Mouse (Mus musculus): ENCODE measurements around the gene Pak1. TPM values are rescaled to one million over a fixed set of nuclear protein-coding genes. Genes with fewer than 3 reads are reported as not detected.
A peak's percentile ranks its signal among the peaks of the same experiment; 100 is the strongest.
"Not testable (repeated sequence)": the region's sequence is repeated elsewhere in the genome, so short reads cannot be mapped to it uniquely, and the experiment has no call there.

The Pak1 gene
- polyA plus RNA-seq, 1 experiment from 2014 or later = 148 TPM

GRCm38 (mm10) chr7:97838574-97838973 is 50.2 kb downstream of the Pak1 start:
- no peak for ATAC-seq
- Histone ChIP-seq H3K9me3 (replicated peaks; ENCODE audit: control insufficient read depth, low read length, poor library complexity, severe bottlenecking) (no peaks in the 10 kb centered on the region), H3K4me3 (ENCODE audit: low read depth, low read length) (no peak overlapping the region), H3K27me3 (ENCODE audit: control insufficient read depth, insufficient read depth, low read depth, low read length) (no peaks in the 10 kb centered on the region), H3K4me2 (ENCODE audit: low read length) (no peak overlapping the region), H3K4me1 (ENCODE audit: control insufficient read depth, insufficient read depth, low read length) (peaks cover 4% of the 10 kb centered on the region; the same call in 1 of the 2 replicates), H3K27ac (ENCODE audit: low read length) (no peak overlapping the region), H3K36me3 (ENCODE audit: control insufficient read depth, insufficient read depth, low read length) (no peaks in the 10 kb centered on the region), H3K9ac (ENCODE audit: low read depth, low read length) (no peak overlapping the region)

- Histone ChIP-seq H3K4me3 (ENCODE audit: low read depth, low read length) (no peak overlapping the region), H3K27ac (ENCODE audit: low read length) (no peak overlapping the region), H3K9me3 (replicated peaks; ENCODE audit: control insufficient read depth, low read length, poor library complexity, severe bottlenecking) (no peaks in the 10 kb centered on the region), H3K9ac (ENCODE audit: low read depth, low read length) (no peak overlapping the region), H3K27me3 (ENCODE audit: control insufficient read depth, insufficient read depth, low read depth, low read length) (no peaks in the 10 kb centered on the region), H3K4me2 (ENCODE audit: low read length) (no peak overlapping the region), H3K4me1 (ENCODE audit: control insufficient read depth, insufficient read depth, low read length) (peaks cover 24% of the 10 kb centered on the region), H3K36me3 (ENCODE audit: control insufficient read depth, insufficient read depth, low read length) (no peaks in the 10 kb centered on the region)
- WGBS = 87% methylated on average over 5 of the region's 5 CpGs
- no peak for ATAC-seq
Observed at GRCm38 (mm10) chr7:97841311-97841710, 53.0 kb downstream of the Pak1 start.

GRCm38 (mm10) chr7:97842332-97842731 is 54.0 kb downstream of the Pak1 start:
- H3K27me3 ChIP-seq (ENCODE audit: control insufficient read depth, insufficient read depth, low read depth, low read length) = no peaks in the 10 kb centered on the region
- H3K4me2 ChIP-seq (ENCODE audit: low read length) = peak overlapping the region; percentile 69
- peaks cover 29% of the 10 kb centered on the region for H3K4me1 ChIP-seq (ENCODE audit: control insufficient read depth, insufficient read depth, low read length)
- H3K36me3 ChIP-seq (ENCODE audit: control insufficient read depth, insufficient read depth, low read length) = no peaks in the 10 kb centered on the region
- peak; percentile 36 for ATAC-seq
- H3K9me3 ChIP-seq (replicated peaks; ENCODE audit: control insufficient read depth, low read length, poor library complexity, severe bottlenecking) = no peaks in the 10 kb centered on the region
- 50% methylated on average over 2 of the region's 2 CpGs for WGBS
- peak overlapping the region; percentile 92 for H3K27ac ChIP-seq (ENCODE audit: low read length)
- peak overlapping the region; percentile 57 for H3K4me3 ChIP-seq (ENCODE audit: low read depth, low read length)
- H3K9ac ChIP-seq (ENCODE audit: low read depth, low read length) = peak overlapping the region; percentile 82

GRCm38 (mm10) chr7:97842806-97843570 is 54.6 kb downstream of the Pak1 start:
- ATAC-seq = peak; percentile 97
- H3K4me3 ChIP-seq (ENCODE audit: low read depth, low read length) = peak overlapping the region; percentile 57
- peaks cover 31% of the 10 kb centered on the region for H3K4me1 ChIP-seq (ENCODE audit: control insufficient read depth, insufficient read depth, low read length)
- H3K27me3 ChIP-seq (ENCODE audit: control insufficient read depth, insufficient read depth, low read depth, low read length) = no peaks in the 10 kb centered on the region
- H3K9ac ChIP-seq (ENCODE audit: low read depth, low read length) = peak overlapping the region; percentile 82
- WGBS = 2% methylated on average over 20 of the region's 22 CpGs
- no peaks in the 10 kb centered on the region for H3K36me3 ChIP-seq (ENCODE audit: control insufficient read depth, insufficient read depth, low read length)
- no peaks in the 10 kb centered on the region for H3K9me3 ChIP-seq (replicated peaks; ENCODE audit: control insufficient read depth, low read length, poor library complexity, severe bottlenecking)
- H3K4me2 ChIP-seq (ENCODE audit: low read length) = peak overlapping the region; percentile 69
- peak overlapping the region; percentile 92 for H3K27ac ChIP-seq (ENCODE audit: low read length)

- Histone ChIP-seq H3K4me2 (ENCODE audit: low read length) (peak overlapping the region; percentile 69), H3K27me3 (ENCODE audit: control insufficient read depth, insufficient read depth, low read depth, low read length) (no peaks in the 10 kb centered on the region), H3K9me3 (replicated peaks; ENCODE audit: control insufficient read depth, low read length, poor library complexity, severe bottlenecking) (no peaks in the 10 kb centered on the region), H3K36me3 (ENCODE audit: control insufficient read depth, insufficient read depth, low read length) (no peaks in the 10 kb centered on the region), H3K9ac (ENCODE audit: low read depth, low read length) (peak overlapping the region; percentile 82), H3K27ac (ENCODE audit: low read length) (peak overlapping the region; percentile 50), H3K4me3 (ENCODE audit: low read depth, low read length) (peak overlapping the region; percentile 57), H3K4me1 (ENCODE audit: control insufficient read depth, insufficient read depth, low read length) (peaks cover 31% of the 10 kb centered on the region)
- ATAC-seq = no peak
- WGBS = 58% methylated on average over 3 of the region's 3 CpGs
Observed at GRCm38 (mm10) chr7:97844419-97844818, 56.1 kb downstream of the Pak1 start.

- H3K4me1 ChIP-seq (ENCODE audit: control insufficient read depth, insufficient read depth, low read length) = peaks cover 31% of the 10 kb centered on the region
- no peak for ATAC-seq
- H3K36me3 ChIP-seq (ENCODE audit: control insufficient read depth, insufficient read depth, low read length) = no peaks in the 10 kb centered on the region
- no peak overlapping the region for H3K27ac ChIP-seq (ENCODE audit: low read length)
- H3K9me3 ChIP-seq (replicated peaks; ENCODE audit: control insufficient read depth, low read length, poor library complexity, severe bottlenecking) = no peaks in the 10 kb centered on the region
- no peak overlapping the region for H3K4me2 ChIP-seq (ENCODE audit: low read length)
- H3K4me3 ChIP-seq (ENCODE audit: low read depth, low read length) = no peak overlapping the region
- H3K9ac ChIP-seq (ENCODE audit: low read depth, low read length) = no peak overlapping the region
- 76% methylated on average over 2 of the region's 2 CpGs for WGBS
- H3K27me3 ChIP-seq (ENCODE audit: control insufficient read depth, insufficient read depth, low read depth, low read length) = no peaks in the 10 kb centered on the region
Observed at GRCm38 (mm10) chr7:97845546-97845945, 57.2 kb downstream of the Pak1 start.

- no peak for ATAC-seq
- Histone ChIP-seq H3K27ac (ENCODE audit: low read length) (no peak overlapping the region), H3K36me3 (ENCODE audit: control insufficient read depth, insufficient read depth, low read length) (no peaks in the 10 kb centered on the region), H3K4me2 (ENCODE audit: low read length) (no peak overlapping the region), H3K4me3 (ENCODE audit: low read depth, low read length) (no peak overlapping the region), H3K27me3 (ENCODE audit: control insufficient read depth, insufficient read depth, low read depth, low read length) (no peaks in the 10 kb centered on the region), H3K9me3 (replicated peaks; ENCODE audit: control insufficient read depth, low read length, poor library complexity, severe bottlenecking) (no peaks in the 10 kb centered on the region), H3K4me1 (ENCODE audit: control insufficient read depth, insufficient read depth, low read length) (peaks cover 31% of the 10 kb centered on the region), H3K9ac (ENCODE audit: low read depth, low read length) (no peak overlapping the region)
Observed at GRCm38 (mm10) chr7:97846539-97846938, 58.2 kb downstream of the Pak1 start.

- H3K4me3 ChIP-seq (ENCODE audit: low read depth, low read length); H3K4me2 ChIP-seq (ENCODE audit: low read length): not testable (repeated sequence)
- WGBS = 79% methylated on average over 3 of the region's 3 CpGs
Observed at GRCm38 (mm10) chr7:97849557-97849956, 61.2 kb downstream of the Pak1 start.

GRCm38 (mm10) chr7:97850331-97850730 is 62.0 kb downstream of the Pak1 start:
- no peak overlapping the region for H3K27ac ChIP-seq (ENCODE audit: low read length)
- no peak overlapping the region for H3K4me2 ChIP-seq (ENCODE audit: low read length)
- no peak overlapping the region for H3K9ac ChIP-seq (ENCODE audit: low read depth, low read length)
- no peak for ATAC-seq
- H3K27me3 ChIP-seq (ENCODE audit: control insufficient read depth, insufficient read depth, low read depth, low read length) = no peaks in the 10 kb centered on the region
- 75% methylated on average over 3 of the region's 3 CpGs for WGBS
- no peaks in the 10 kb centered on the region for H3K36me3 ChIP-seq (ENCODE audit: control insufficient read depth, insufficient read depth, low read length)
- peaks cover 12% of the 10 kb centered on the region for H3K4me1 ChIP-seq (ENCODE audit: control insufficient read depth, insufficient read depth, low read length)
- H3K4me3 ChIP-seq (ENCODE audit: low read depth, low read length) = no peak overlapping the region
- H3K9me3 ChIP-seq (replicated peaks; ENCODE audit: control insufficient read depth, low read length, poor library complexity, severe bottlenecking) = no peaks in the 10 kb centered on the region

More at GRCm38 (mm10) chr7:97849557-97849956, 61.2 kb downstream of the Pak1 start:
- not testable (repeated sequence) for H3K27ac ChIP-seq (ENCODE audit: low read length); H3K9ac ChIP-seq (ENCODE audit: low read depth, low read length); ATAC-seq; H3K9me3 ChIP-seq (replicated peaks; ENCODE audit: control insufficient read depth, low read length, poor library complexity, severe bottlenecking); H3K36me3 ChIP-seq (ENCODE audit: control insufficient read depth, insufficient read depth, low read length); H3K27me3 ChIP-seq (ENCODE audit: control insufficient read depth, insufficient read depth, low read depth, low read length)
- H3K4me1 ChIP-seq (ENCODE audit: control insufficient read depth, insufficient read depth, low read length) = peaks cover 19% of the 10 kb centered on the region
